Mouse (Mus musculus) left cerebral cortex, postnatal 36 days (tissue): ENCODE measurements around the gene Mapk6. TPM values are rescaled to one million over a fixed set of nuclear protein-coding genes. Genes with fewer than 3 reads are reported as not detected.
"Not testable (repeated sequence)": the region's sequence is repeated elsewhere in the genome, so short reads cannot be mapped to it uniquely, and the experiment has no call there.

Source experiments
- DNase-seq, 2 experiments: peaks; one replicate each; pipeline ENCODE4 v3.0.0; 2021 to 2022; ENCODE audit warnings: low spot score in 2 of 2, mixed read lengths in 1 of 2
- intact Hi-C: fragments of 180-260 bp; cut with DNase I; formaldehyde crosslinking; loops from one replicate; pipeline ENCODE4 v1.15.1; 2025
- total RNA-seq, 2 experiments: library from RNA; stranded (reverse); gene quantifications; 2 replicates each; pipeline ENCODE4 v1.2.3; 2021

Mapk6 gene
- total RNA-seq, 2 experiments from 2014 or later, result 67.8 to 74.3 TPM

DNA sequence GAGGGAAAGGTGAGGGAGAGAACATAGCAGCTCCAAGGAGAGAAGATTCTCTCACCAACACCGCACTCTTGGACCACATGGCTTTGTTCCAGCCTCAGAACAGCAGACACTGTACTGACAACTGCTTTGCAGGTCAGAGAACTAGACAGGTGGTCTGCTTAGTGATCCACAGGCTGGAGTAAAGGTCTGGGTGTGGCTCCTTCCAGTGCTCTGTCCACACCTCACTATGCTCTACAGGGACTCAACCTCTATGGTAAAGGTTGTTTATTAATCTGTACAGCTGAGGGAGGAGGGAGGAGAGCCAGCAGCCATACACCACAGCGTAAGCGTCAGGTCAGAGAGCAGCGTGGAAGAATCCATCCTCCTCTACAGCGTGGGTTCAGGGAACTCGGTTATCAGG, 13.8 kb downstream of the Mapk6 start:
- intact Hi-C loops, result no loop called here
- DNase-seq, result no peak

DNA sequence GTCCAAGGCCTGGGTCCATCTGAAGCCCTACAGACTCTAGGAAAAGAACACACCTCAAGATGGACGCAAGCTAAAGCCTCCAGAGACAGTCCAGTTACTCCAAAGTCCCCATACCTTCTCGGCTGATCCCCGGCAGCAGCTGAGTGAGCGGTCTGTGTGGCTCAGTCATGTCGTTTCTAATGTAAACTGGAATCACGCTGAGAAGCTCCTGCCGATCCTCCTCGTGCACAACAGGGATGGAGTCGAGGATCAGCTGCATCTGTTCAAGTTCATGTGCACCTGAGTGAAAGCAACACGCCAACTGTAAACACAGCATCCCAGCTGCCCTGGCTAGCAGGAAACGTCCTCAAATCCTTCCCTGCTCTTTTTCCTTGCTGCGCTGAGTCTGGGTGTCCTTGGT, 16.6 kb downstream of the Mapk6 start:
- intact Hi-C loops, result no loop called here
- no peak for DNase-seq

DNA sequence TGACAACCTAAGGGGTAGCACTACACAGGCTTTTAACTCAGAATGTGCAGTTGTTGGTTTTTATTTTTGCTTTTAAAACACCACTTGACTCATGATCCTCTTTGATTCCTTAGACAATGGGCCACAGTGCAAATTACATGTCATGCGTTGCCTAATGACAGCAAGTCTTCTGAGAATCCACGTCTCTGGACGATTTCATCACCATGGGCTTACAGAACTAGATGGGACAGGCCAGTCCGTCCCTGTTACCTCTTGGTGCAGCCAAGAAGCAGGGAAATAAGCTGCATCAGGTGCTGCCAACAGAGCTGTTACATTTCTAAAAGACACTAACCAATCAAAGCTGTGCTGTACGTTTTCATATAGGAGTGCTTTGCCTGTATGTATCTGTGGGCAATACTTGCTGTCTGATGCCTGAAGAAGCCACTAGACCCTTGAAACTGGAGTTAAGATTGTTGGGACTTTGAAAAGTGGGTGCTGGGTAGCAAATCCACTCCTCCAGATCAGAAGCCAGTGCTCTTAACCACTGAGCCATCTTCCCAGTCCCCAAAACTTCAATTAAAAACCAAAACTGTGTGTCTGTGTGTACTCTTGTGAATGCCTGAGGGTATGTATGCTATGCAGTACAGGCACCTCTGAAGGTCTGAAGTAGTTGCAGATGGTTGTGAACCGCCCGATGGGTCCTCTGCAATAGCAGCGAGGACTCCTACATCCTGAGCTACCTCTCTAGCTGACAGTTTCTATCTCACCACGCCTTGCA, 24.4 kb downstream of the Mapk6 start:
- intact Hi-C loops, result no loop called here
- DNase-seq, result no peak

DNA sequence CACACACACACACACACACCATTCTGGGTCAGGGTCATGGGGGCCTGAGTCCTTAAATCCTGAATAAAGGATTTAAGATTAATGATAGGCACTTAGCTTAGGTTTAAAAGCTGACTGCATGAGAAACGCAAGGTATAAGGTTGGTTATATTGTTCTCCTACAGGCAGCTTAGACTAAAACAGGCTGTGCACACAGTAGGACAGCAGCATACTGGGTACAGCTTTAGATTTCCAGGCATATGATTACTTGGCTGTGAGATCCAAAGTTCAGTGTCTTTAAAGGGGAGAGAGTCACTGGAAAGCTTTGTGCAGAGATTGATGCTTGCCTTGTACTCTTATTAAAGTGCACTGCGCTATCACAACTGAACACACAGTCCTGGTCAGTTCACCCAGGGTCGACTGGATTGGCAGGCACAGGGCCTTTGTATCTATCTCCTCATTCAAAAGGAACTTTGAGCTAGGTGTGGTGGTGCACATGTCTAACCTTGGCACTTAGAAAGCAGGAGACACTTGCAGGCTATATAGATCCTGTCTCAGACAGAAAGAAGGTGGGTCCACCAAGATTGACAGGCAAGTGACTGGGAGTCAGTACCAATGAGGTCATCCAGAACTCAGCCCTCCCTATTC, 25.4 kb downstream of the Mapk6 start:
- intact Hi-C loops, result no loop called here
- DNase-seq, result no peak

DNA sequence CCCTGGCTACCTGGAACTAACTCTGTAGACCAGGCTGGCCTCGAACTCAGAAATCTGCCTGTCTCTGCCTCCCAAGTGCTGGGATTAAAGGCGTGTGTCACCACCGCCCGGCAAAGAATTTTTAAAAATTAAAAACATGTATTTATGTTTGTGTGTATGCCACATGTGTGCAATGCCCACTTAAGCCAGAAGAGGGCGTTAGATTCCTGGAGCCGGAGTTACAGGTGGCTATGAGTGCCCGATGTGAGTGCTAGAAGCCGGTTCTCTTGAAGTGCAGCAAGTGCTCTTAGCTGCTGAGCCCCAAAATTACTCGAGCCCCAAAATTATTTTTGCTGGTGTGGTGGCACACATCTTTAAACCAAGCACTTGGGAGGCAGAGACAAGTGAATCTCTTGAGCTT, 26.0 kb downstream of the Mapk6 start:
- intact Hi-C loops, result no loop called here
- no peak for DNase-seq

DNA sequence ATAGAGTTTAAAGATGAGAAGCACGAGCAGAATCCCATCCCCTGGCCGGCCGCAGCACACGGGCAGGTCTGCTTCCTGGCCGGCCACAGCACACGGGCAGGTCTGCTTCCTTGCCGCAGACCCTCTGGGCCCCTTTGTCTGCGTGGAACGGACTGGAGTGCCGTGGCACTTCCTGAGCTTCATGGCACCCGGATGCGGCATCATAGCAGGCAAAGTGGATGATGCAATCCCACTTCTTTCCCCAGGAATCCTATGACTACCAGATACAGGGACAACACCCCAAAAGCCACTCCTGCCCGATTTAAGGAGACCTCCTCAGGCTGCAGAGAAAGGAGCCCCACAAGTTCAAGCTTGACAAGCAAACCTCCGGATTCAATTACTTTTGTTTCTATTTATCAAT, 27.0 kb downstream of the Mapk6 start:
- no peak for DNase-seq
- intact Hi-C loops, result no loop called here

DNA sequence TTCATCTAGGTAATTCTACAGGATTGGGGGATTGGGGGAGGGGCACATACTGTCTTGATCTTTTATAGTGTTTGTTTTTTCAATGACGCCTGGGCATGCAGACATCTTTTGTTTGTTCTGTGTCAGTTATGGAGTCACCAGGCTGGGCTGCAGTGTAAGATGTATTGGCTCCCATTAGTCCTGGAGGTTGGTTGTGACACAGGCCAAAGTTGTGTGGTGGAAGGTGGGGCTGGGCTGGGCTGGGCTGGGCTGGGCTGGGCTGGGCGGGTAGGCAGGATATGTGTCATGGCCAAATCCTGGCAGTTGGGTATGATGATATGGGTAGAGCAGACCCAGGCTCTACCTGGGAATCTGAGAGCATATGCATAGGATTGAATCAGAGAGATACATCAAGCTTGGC, 31.0 kb downstream of the Mapk6 start:
- DNase-seq, result no peak
- intact Hi-C loops, result no loop called here

DNA sequence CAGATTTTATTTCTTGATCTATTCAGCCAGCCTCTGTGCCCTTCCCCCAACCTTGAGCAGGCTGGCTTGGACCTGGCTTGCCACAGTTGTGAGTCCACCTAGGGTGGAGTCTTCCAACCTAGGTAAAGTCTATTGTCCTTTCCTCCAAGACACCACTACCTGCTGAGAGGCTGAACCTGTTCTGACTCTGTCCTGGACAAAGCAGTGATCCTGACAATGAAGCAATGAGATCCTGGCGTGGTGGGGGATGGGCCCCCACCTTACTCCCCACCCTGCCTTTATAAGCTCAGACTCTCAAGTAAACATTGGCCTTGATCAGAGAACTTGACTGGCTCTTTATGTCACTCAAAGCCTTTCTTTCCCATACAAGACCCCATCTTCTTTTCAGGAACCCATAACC, 33.4 kb downstream of the Mapk6 start:
- no peak for DNase-seq

DNA sequence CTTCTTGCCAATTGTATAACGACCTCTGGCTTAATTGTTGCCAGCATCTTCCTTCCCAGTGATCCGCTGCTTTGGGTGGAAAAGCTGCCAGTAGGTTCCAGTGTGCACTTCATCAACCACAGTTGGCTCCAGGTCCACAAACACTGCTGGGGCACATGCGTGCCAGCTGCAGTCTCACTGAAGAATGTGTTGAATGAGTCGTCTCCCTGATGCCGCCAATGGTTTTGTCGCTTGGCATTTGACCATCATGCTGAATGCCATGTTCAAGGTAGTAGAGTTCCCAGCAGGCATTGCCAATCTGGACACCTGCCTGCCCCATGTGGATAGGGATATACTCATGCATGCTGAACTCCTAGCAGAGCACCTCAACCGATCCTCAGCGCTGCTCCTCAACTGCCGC, 34.2 kb downstream of the Mapk6 start:
- intact Hi-C loops, result no loop called here
- no peak for DNase-seq

More for the DNA sequence above, 33.4 kb downstream of the Mapk6 start:
- intact Hi-C loops, result no loop called here

DNA sequence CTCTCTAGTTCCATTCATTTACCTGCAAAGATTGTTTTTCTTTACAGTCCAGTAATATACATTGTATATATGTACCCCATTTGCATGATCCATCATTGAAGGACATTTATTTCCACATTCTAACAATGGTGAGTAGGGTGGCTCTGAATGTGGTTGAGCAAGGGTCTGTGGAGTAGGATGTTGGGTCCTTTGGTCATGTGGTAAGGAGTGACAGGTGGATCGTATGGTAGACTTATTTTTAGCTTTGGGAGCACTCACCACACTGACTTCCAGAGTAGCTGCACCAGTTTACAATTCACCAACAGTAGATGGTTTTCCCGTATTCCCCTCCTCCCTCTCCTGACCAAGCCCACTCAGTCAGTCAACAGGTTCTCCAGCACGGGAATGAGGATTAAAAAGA, 41.0 kb downstream of the Mapk6 start:
- no peak for DNase-seq

DNA sequence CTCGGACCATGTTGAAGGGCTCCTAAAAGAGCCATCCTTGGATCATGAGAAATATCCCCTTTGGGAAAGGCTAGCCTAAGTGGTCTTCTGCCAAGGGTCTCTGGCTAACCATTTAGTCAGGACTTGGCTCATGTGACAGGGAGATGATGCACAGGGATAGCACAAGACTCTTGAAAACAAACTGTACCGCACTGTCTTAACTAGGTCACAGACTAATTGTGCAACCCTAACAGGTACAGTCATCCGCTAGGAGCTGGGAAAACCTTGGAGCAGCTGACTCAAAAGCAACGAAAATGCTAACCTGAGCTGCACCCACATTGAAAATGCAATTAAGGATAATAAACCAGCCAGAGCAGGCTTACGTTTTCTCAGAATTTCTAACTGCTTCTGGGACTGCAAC, 43.6 kb downstream of the Mapk6 start:
- no peak for DNase-seq
- intact Hi-C loops, result no loop called here

More for the DNA sequence above, 41.0 kb downstream of the Mapk6 start:
- intact Hi-C loops, result no loop called here

DNA sequence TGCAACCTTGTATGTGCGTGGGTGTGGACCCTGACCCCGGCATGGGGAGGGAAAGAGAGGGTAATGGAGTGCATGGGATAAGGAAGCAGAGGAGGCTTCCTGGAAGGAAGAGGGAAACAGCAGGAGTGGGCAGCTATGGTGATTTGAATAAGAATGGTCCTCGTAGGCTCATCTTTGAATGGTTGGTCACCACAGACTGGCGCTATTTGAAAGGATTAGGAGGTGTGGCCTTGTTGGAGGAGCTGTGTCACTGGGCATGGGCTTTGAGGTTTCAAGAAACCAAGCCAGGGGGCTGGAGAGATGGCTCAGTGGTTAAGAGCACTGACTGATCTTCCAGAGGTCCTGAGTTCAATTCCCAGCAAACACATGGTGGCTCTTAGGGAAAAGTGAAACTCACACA, 44.6 kb downstream of the Mapk6 start:
- intact Hi-C loops, result no loop called here
- no peak for DNase-seq

DNA sequence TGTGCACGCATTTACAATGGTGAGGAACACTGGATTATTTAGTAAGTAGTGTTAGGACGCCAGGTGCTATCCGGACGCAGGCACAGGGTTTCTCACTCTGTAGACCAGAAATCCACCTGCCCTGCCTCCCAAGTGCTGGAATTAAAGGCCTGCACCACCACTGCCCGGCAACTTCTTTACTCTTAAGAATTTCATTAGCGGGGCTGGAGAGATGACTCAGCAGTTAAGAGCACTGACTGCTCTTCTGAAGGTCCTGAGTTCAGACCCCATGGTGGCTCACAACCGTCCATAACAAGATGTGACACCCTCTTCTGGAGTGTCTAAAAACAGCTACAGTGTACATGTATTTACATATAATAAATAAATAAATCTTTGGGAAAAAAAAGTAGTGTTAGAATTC, 46.1 kb downstream of the Mapk6 start:
- intact Hi-C loops, DNase-seq: not testable (repeated sequence)

DNA sequence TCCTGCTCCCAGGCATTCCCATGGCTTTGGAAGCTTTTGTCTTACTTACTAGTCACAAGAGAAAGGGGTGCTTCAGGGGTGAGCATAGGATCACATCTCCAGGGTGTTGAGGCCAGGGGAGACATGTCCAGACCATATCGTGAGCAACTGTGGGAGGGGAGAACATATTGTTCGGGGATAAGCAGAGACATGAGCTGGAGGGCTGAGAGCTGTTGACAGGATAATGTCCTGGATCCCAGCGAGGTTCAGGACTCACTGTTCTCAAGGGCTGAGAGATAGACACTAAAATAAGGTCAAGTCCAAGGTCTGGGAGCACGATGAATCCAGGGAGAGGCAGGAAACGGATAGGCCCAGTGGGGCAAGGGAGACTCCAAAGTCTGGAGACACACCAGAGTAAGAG, 46.8 kb downstream of the Mapk6 start:
- intact Hi-C loops, result no loop called here
- no peak for DNase-seq

DNA sequence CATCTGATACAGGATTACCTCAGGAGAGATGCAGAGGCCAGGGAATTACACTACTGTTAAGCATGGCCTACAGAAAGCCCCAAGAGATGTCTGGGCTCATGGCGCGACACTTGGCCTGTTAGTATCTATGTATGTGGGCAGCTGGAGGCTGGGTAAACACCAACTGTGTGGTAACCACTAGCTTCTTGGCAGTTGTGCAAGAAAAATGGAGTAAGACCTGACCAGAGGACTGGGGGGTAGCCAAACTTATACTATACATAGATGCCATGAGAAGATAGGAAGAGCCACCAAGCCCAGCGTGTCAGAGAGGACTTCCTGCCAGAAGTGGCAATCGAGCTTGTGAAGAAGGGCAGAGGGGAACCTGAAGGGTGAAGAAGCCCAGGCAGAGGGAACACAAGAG, 47.6 kb downstream of the Mapk6 start:
- intact Hi-C loops, result no loop called here
- no peak for DNase-seq

DNA sequence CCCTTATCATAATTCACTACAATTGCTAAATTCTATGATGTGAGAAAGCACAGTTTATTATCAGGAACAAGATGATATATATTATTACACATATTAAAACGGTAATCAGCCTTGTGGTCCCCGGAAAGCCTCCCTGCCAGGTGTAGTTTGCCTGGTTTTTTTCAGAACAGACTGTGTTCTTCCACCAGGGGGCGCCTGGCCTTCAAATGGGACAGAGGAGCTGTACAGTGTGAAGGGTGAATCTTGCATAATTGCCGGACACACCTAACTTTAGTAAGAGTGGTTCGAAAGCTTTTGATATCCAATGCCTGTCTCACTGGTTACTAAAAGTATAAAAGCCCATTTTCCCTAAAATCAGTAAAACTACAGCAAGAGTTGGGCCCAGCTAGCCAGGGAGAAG, 48.1 kb downstream of the Mapk6 start:
- no peak for DNase-seq
- intact Hi-C loops, result loop anchor here (2.0 kb wide), 1 partner anchor 79 kb away; the partner anchor contains the start of gene Leo1

DNA sequence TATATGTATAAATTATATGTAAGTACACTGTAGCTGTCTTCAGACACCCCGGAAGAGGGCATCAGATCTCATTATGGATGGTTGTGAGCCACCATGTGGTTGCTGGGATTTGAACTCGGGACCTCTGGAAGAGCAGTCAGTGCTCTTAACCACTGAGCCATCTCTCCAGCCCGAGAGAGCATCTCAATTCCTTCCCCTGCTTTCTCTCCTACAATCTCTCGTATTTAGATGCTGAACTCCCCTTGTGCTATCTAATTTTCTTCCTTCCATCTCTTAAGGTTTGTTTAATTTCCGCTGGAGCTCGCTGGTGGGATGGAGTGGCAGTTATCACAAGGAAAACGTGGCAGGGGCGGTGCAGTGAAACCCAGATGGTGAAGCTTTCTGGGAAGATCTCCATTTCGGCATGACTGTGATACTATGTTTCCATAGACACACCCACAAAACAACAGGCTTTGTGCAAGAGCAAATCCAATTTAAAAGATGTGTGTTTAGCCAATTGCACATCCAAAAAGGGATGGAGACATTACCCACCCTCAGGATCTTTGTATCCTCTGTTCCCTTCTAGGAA, 52.6 kb downstream of the Mapk6 start:
- peak; percentile 34 to 52 for DNase-seq
- intact Hi-C loops, result no loop called here

DNA sequence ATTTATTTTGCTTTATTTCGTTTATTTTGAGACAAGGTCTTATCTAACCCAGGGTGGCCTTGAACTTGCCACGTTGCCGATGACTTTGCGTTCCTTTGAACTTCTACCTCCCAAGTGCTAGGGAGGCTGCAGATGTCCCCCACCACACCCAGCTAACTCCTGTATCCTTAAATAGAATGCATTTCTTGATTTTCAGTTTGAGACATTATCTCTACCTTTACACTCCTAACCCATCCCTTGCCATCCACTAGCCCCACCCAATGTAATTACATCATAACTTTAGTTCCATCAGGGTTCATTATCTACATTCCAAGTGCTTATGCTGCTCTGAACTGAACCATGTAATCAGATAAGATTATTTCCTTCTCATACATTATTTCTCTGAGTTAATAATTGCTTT, 54.0 kb downstream of the Mapk6 start:
- no peak for DNase-seq
- intact Hi-C loops, result no loop called here

DNA sequence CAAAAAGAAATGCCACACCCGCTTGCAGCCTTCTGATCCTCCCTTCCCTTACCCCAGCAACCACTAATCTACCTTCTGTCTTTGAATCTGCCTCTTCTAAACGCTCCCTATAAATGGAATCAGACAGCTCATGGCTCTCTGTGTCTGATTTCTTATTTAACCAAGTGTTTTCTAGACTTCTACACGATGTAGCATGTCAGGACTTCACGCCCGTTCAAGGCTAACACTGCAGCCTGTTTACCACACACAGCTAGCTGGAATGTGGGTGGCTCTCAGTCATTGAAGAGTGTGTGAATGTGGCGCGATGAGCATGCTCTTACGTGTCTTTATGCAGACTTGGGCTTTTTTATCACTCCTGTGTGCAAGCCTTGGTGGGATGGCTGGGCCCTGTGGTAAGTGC, 56.7 kb downstream of the Mapk6 start:
- DNase-seq, result no peak
- intact Hi-C loops, result no loop called here

DNA sequence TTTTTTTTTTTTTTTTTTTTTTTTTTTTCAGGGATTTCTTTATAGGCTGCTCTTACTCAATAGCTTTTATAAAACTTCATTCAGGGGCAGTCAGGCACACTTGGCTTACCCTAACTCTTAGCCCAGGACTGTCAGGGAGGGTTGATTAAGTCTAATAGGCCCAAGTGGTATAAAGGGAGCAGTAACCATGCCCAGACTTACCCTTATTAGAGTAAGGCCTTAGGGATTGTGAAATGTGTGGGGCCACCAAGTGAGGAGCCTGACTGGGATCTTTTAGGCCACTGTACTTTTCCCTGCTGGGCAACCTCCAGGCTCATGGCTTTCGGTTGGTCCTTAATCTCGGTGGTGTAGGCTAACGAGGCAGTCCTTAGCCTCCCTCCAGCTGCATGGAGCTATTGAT, 61.2 kb downstream of the Mapk6 start:
- intact Hi-C loops, result no loop called here
- no peak for DNase-seq

DNA sequence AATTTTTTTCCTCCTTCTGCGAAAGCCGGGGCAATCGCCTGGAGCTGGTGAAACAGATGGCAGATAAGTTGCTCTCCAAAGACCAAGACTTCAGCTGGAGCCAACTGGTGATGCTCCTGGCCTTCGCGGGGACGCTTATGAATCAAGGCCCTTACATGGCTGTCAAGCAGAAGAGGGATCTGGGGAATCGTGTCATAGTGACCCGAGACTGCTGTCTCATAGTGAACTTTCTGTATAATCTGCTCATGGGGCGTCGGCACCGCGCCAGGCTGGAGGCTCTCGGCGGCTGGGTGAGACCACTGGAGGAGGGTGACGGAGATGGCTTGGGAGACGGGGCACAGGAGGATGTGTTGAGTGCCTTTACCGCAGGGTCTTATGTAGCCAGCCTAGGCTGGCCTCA, 61.7 kb downstream of the Mapk6 start:
- no peak for DNase-seq

More for the DNA sequence above, 61.7 kb downstream of the Mapk6 start:
- intact Hi-C loops, result no loop called here
